ENCODE assay signal across 16 mouse cellular contexts in the genomic region with DNA sequence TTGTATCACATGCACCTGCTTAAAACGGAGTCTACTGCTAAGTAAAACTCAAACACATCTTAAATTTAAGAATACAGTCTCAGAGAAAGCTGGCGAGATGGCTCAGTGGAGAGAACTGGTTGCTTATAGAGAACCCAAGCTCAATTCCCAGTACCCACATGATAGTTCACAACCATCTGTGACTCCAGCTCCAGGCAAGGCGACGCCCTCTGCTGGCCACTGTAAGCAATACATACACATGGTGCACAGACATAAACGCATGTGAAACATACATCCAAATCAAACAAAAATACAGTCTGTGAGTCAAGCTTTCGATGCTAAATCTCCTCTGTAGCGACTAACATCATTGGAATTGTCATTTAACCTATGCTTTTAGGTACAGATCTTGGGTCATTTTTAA. TPM values are rescaled to one million over a fixed set of nuclear protein-coding genes. Genes with fewer than 3 reads are reported as not detected.
DNase-seq lines count a peak whose midpoint lies in the region; ATAC-seq and TF ChIP-seq lines count a peak whose summit lies in the region.
"Had no signal": no experiment of that assay in that cellular context is flagged by ENCODE, and none has a peak within 500 bp of the region (broad histone marks: within the 10 kb centered on the region; RNA-seq: fewer than 3 reads in every experiment).

No protein-coding gene starts in this region.

- no peak for TF ChIP-seq POLR2A in bone marrow, adult 2 months (IDR thresholded peaks at IDR 0.05; ENCODE audit: borderline replicate concordance, control insufficient read depth, low read depth, low read length)

- no peaks in the 10 kb centered on the region for H3K36me3 ChIP-seq in limb, embryonic 11.5 days (ENCODE audit: control insufficient read depth, insufficient read depth, low read length)
- H3K36me3 ChIP-seq in limb, embryonic 10.5 days, result peaks cover 52% of the 10 kb centered on the region
- H3K36me3 ChIP-seq: midbrain, embryonic 15.5 days had no signal

- DNase-seq in CD4-positive, CD25-positive, alpha-beta regulatory T cell, adult 2 months (ENCODE audit: low read depth, low spot score), result peak; percentile 50
- DNase-seq in limb, embryonic 11.5 days (ENCODE audit: low spot score), result peak; percentile 39
- no peak for DNase-seq in limb, embryonic 10.5 days (ENCODE audit: low spot score)
- DNase-seq in CD4-positive helper T cell, adult 2 months (ENCODE audit: low read depth, low spot score), result peak; percentile 11
- no peak for DNase-seq in yolk sac, embryonic 10.5 days (ENCODE audit: low spot score)
- no peak for DNase-seq in MN1 (ENCODE audit: low spot score)
- DNase-seq: cerebellum, postnatal 36 days; lung, postnatal 4 days; right cerebral cortex, postnatal 25 days had no signal

- H3K27ac ChIP-seq in limb, embryonic 11.5 days (replicated peaks; ENCODE audit: low read depth, low read length), result no peak overlapping the region
- no peak overlapping the region for H3K27ac ChIP-seq in limb, embryonic 10.5 days
- H3K27ac ChIP-seq in bone marrow, adult 2 months (ENCODE audit: control insufficient read depth, insufficient read depth, low read depth, low read length, poor library complexity), result no peak overlapping the region
- H3K27ac ChIP-seq: hindbrain, embryonic 10.5 days; kidney, embryonic 15.5 days; limb, embryonic 13.5 days; midbrain, embryonic 15.5 days had no signal

- no peaks in the 10 kb centered on the region for H3K27me3 ChIP-seq in limb, embryonic 11.5 days (ENCODE audit: control insufficient read depth, insufficient read depth, low read length)
- H3K27me3 ChIP-seq in limb, embryonic 10.5 days (ENCODE audit: low read depth, poor library complexity, severe bottlenecking), result no peaks in the 10 kb centered on the region
- H3K27me3 ChIP-seq: kidney, embryonic 15.5 days; limb, embryonic 13.5 days; midbrain, embryonic 15.5 days had no signal

- no peak overlapping the region for H3K4me2 ChIP-seq in limb, embryonic 11.5 days (ENCODE audit: low read depth, severe bottlenecking)
- H3K4me2 ChIP-seq: kidney, embryonic 15.5 days; limb, embryonic 13.5 days; midbrain, embryonic 15.5 days had no signal

- no peak for ATAC-seq in CD4-positive, CD25-positive, alpha-beta regulatory T cell, adult 4 months
- ATAC-seq in limb, embryonic 11.5 days (ENCODE audit: insufficient number of reproducible peaks, low FRiP score, low TSS enrichment, low read depth), result no peak
- ATAC-seq: activated CD4-positive, CD25-positive, alpha-beta regulatory T cell, adult 4 months; midbrain, embryonic 15.5 days had no signal

- 80% methylated on average over 7 of the region's 7 CpGs for WGBS in limb, embryonic 11.5 days
- 86% methylated on average over 7 of the region's 7 CpGs for WGBS in limb, embryonic 10.5 days
- WGBS in bone marrow, adult 2 months, result 81% methylated on average over 7 of the region's 7 CpGs

- no peaks in the 10 kb centered on the region for H3K4me1 ChIP-seq in limb, embryonic 11.5 days (ENCODE audit: control insufficient read depth, insufficient read depth, low read length)
- H3K4me1 ChIP-seq in limb, embryonic 10.5 days, result peaks cover 6% of the 10 kb centered on the region; the same call in 1 of the 2 replicates
- no peaks in the 10 kb centered on the region for H3K4me1 ChIP-seq in bone marrow, adult 2 months (ENCODE audit: control insufficient read depth, insufficient read depth, low read length)
- H3K4me1 ChIP-seq: hindbrain, embryonic 10.5 days; midbrain, embryonic 15.5 days had no signal

- no peaks in the 10 kb centered on the region for H3K9me3 ChIP-seq in limb, embryonic 11.5 days (ENCODE audit: control insufficient read depth, low read length)
- H3K9me3 ChIP-seq in limb, embryonic 10.5 days (replicated peaks), result no peaks in the 10 kb centered on the region
- H3K9me3 ChIP-seq: midbrain, embryonic 15.5 days had no signal

- no peak overlapping the region for H3K4me3 ChIP-seq in limb, embryonic 11.5 days (ENCODE audit: low read depth, low read length)
- no peak overlapping the region for H3K4me3 ChIP-seq in limb, embryonic 10.5 days
- H3K4me3 ChIP-seq in bone marrow, adult 2 months (replicated peaks; ENCODE audit: control insufficient read depth, low read depth, low read length), result no peak overlapping the region
- H3K4me3 ChIP-seq: hindbrain, embryonic 10.5 days; kidney, embryonic 15.5 days; limb, embryonic 13.5 days; midbrain, embryonic 15.5 days had no signal

- TF ChIP-seq CTCF in bone marrow, adult 2 months (IDR thresholded peaks at IDR 0.05; ENCODE audit: control insufficient read depth, insufficient read depth, low read length), result peak; percentile 37; the same call in 1 of the 2 replicates

- H3K9ac ChIP-seq in limb, embryonic 11.5 days (ENCODE audit: low read length), result no peak overlapping the region
- H3K9ac ChIP-seq: kidney, embryonic 15.5 days; limb, embryonic 13.5 days; midbrain, embryonic 15.5 days had no signal

RNA-seq across cellular contexts. Expression of a gene that starts 27.5 kb away (rescaled TPM):
- polyA plus RNA-seq in CD4-positive, CD25-positive, alpha-beta regulatory T cell, adult 4 months (2017; shearing (Covaris generic)), result 1 to 10 TPM; 1.2 to 3.0 TPM
- 140 and 155 TPM in 2 replicates for polyA plus RNA-seq in limb, embryonic 11.5 days (2014; fragmentation: Nextera tagmentation; extraction: Ambion mirVana)
- 148 and 149 TPM in 2 replicates for polyA plus RNA-seq in limb, embryonic 10.5 days (2016; fragmentation: Nextera tagmentation; extraction: Ambion mirVana)
- polyA plus RNA-seq in bone marrow, adult 2 months (2011; ENCODE audit: insufficient read depth, insufficient read length, low replicate concordance, missing spikeins), result 0.31 and 2.7 TPM in 2 replicates

Comparison
In these comparisons a context has a peak if more than half of its experiments do, and no peak if none do; other contexts are left out.
1. DNase-seq: peak in CD4-positive, CD25-positive, alpha-beta regulatory T cell, adult 2 months (single experiment), limb, embryonic 11.5 days (single experiment) and CD4-positive helper T cell, adult 2 months (single experiment); none in limb, embryonic 10.5 days (single experiment), yolk sac, embryonic 10.5 days (single experiment) and MN1 (single experiment).
2. RNA of a gene that starts 27.5 kb away (polyA plus RNA-seq): 148 to 149 TPM in limb, embryonic 10.5 days and 140 to 155 TPM in limb, embryonic 11.5 days; 1.2 to 3.0 TPM in CD4-positive, CD25-positive, alpha-beta regulatory T cell, adult 4 months and 0.31 to 2.7 TPM in bone marrow, adult 2 months; every median in the first group is over 10 times any median in the second.